Mouse (Mus musculus) heart, adult 18-20 months (tissue): ENCODE measurements around the gene Tmem79. TPM values are rescaled to one million over a fixed set of nuclear protein-coding genes. Genes with fewer than 3 reads are reported as not detected.
"Not testable (repeated sequence)": the region's sequence is repeated elsewhere in the genome, so short reads cannot be mapped to it uniquely, and the experiment has no call there.

Experiments used
- DNase-seq, 2 experiments: peaks; one replicate each; pipeline ENCODE4 v3.0.0; 2021 to 2022; ENCODE audit warnings: mixed read lengths in 1 of 2
- total RNA-seq, 2 experiments: library from RNA; stranded (reverse); gene quantifications; 2 replicates each; pipeline ENCODE4 v1.2.3; 2021

Tmem79 gene
- total RNA-seq, 2 experiments from 2014 or later, result 1.4 to 4.3 TPM

GRCm38 (mm10) chr3:88285565-88285895 is 50.4 kb downstream of the Tmem79 start:
- not testable (repeated sequence) for DNase-seq

- DNase-seq, result not testable (repeated sequence)
These were observed 51.0 kb downstream of the Tmem79 start for GRCm38 (mm10) chr3:88284815-88285564.

DNA sequence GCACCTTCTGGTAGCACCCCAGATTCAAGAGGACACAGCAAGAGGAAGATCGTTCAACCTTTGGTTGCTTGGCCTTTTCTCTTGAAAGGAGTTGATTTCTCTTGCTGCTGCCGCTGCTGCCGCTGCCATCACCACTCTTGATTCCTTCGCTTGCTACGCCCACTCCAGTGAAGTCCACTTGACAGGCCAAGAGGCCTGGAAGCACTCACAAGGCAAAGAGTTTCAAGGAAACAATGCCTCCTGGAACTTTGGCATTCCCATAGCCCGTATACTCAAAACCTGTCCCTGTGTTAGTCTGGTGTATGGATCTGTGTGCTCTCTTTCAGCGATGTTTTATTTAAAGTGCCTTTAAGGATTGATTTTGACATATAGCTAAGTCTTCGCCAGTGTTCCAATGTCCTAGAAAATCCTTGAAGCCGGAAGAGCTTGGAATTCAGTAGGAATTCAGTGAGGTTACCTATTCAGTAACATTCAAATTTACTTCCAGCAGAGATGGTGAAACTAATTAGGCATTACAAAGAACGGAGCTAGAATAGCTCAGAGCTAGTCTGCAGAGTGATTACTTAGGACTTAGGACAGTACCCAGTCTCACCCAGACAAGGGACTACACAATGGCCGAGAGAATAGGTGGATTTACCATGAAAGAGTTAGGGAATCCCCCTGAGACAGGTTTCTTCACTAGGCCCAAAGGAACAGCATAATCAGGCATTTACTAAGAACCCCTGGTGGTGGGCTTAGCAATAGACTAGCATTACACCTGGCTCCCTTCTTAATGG is 54.6 kb downstream of the Tmem79 start:
- DNase-seq, result not testable (repeated sequence)

DNA sequence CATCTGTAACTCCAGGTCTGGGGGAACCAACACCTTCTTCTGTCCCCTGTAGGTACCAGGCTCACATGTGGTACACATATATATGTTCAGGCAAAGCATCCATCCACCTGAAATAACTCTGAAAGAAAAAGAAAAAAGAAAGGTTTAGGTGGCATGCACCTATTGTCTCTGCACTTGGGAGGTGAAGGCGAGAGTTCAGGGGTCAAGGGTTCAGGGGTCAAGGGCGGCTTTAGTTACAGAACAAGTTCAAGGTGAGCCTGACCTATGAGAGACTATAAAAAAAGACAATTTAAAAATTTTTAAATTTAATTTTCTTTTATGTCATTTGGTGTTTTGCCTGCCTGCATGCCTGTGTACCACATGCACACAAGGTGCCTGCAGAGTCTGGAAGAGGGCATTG is 55.9 kb downstream of the Tmem79 start:
- DNase-seq, result no peak

Other genes with a start within 250 kb of the Tmem79 start
- gene Mef2d, start 193.8 kb downstream of the Tmem79 start, total RNA-seq, result 100 to 1,000 TPM; 120 TPM
- under 1 TPM in 1 of 2 experiments, not detected in 1; 0.64 TPM for gene Rhbg, start 81.4 kb downstream of the Tmem79 start, total RNA-seq
- gene Gm38392, start 48.9 kb downstream of the Tmem79 start, total RNA-seq, result under 1 TPM; 0.30 to 0.33 TPM
- 1 to 10 TPM; 6.7 to 7.3 TPM for gene Tsacc, start 39.1 kb downstream of the Tmem79 start, total RNA-seq
- 100 to 1,000 TPM; 184 to 197 TPM for gene Cct3, start 39.0 kb downstream of the Tmem79 start, total RNA-seq
- 10 to 100 TPM; 67.8 to 84.2 TPM for gene Glmp, start 11.1 kb downstream of the Tmem79 start, total RNA-seq
- 10 to 100 TPM; 48.3 to 55.9 TPM for gene Smg5, start 112 bp upstream of the Tmem79 start, total RNA-seq
- gene Paqr6, start 28.4 kb upstream of the Tmem79 start, total RNA-seq, result under 1 TPM; 0.60 to 0.67 TPM
- gene Bglap3, start 36.6 kb upstream of the Tmem79 start, total RNA-seq, result not detected
- gene Bglap2, start 42.6 kb upstream of the Tmem79 start, total RNA-seq, result not detected
- not detected for gene Bglap, start 48.3 kb upstream of the Tmem79 start, total RNA-seq
- gene Pmf1, start 74.2 kb upstream of the Tmem79 start, total RNA-seq, result 10 to 100 TPM; 16.8 to 18.3 TPM
- 10 to 100 TPM; 12.3 to 14.2 TPM for gene Slc25a44, start 89.0 kb upstream of the Tmem79 start, total RNA-seq
- gene Sema4a, start 125.0 kb upstream of the Tmem79 start, total RNA-seq, result 1 to 10 TPM; 4.4 to 5.9 TPM
- 100 to 1,000 TPM; 113 to 129 TPM for gene Lmna, start 173.8 kb upstream of the Tmem79 start, total RNA-seq
- under 1 TPM; 0.26 to 0.35 TPM for gene Mex3a, start 196.2 kb upstream of the Tmem79 start, total RNA-seq
- gene Rab25, start 212.2 kb upstream of the Tmem79 start, total RNA-seq, result under 1 TPM in 1 of 2 experiments, not detected in 1; 0.26 TPM
- gene Lamtor2, start 216.9 kb upstream of the Tmem79 start, total RNA-seq, result 100 to 1,000 TPM; 102 to 104 TPM
- 10 to 100 TPM; 72.4 to 78.7 TPM for gene Ubqln4, start 217.6 kb upstream of the Tmem79 start, total RNA-seq
- gene Ssr2, start 239.7 kb upstream of the Tmem79 start, total RNA-seq, result 10 to 100 TPM; 60.8 to 65.5 TPM